Mouse (Mus musculus) retina, postnatal 7 days (tissue): Measurements from ENCODE around the gene Flnc.
"Not testable (repeated sequence)": the region's sequence is repeated elsewhere in the genome, so short reads cannot be mapped to it uniquely, and the experiment has no call there.

ENCODE experiments used
- DNase-seq: peaks from one replicate; pipeline ENCODE4 v3.0.0-alpha.2; 2012; ENCODE audit warnings: low read depth, low spot score

The Flnc gene

DNA sequence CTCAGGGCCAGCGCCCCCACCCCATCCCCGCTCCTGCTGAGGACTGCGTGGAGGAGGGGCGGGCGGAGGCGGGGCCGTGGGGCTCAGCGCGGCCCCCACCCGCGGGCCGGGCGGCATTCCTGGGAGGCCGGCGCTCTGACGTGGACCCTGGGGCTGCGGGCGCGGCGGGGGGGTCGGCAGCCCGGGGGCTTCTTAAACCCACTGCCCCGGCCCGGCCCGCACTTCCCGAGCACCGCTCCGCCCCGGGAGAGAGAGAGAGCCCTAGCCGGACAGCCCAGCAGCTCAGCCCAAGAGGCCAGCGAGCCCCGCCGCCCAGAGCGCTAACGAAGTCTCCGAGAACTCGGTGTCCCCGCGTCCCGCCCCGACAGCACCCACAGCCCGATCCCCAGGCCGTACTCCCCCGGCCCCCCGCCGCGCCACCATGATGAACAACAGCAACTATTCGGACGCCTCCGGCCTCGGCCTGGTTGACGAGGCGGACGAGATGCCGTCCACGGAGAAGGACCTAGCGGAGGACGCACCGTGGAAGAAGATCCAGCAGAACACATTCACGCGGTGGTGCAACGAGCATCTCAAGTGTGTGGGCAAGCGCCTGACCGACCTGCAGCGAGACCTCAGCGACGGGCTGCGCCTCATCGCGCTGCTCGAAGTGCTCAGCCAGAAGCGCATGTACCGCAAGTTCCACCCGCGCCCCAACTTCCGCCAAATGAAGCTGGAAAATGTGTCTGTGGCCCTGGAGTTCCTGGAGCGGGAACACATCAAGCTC lies at the start of gene Flnc:
Flnc (plus strand) TSS at position 219 of the 766 bp plus-strand sequence.
- DNase-seq: no peak

DNA sequence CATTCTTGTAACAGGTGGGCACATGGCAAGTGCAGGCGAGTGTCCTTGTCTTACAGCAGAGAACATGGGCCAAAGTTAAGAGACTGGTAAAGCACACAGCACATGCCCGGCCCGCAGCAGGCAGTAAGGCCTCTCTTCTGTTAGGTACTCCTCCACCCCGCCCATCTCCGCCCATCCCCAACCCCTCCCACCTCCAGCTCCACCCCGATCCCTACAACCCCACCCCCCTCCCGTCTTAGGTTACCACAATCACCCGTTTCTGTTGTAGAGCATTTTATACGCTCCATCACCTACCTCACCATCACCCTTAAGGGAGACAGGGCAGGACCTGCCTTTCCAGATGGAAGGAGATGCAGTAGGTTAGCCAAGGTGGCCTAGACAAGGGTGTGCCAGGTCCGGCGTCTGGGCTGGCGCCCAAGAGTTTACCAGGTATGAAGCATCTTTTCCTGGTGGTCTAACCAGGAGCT lies 45.0 kb upstream of the Flnc start, which contains the start of gene Opn1sw:
Opn1sw (minus strand) TSS at position 417 of the 467 bp plus-strand sequence.
- no peak for DNase-seq

DNA sequence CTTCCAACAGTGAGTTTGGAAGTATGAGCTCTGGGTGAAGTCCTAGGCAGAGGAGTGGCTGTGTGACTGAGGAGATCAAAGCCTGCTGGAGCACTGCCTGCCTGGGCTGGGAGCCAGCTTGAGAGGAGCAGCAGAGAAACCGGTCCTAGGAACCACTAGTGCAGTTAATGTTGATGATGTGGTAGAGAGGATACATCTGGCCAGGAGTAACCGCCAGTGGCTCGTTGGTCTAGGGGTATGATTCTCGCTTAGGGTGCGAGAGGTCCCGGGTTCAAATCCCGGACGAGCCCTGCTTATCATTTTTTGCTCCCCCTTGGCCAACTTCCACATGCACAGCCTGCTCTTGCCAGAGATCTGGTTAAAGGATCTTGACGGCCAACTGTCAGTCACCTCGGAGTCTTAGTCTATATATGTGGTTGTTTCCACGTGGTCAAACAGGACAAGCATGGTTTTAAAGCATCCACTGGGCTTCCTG lies 44.4 kb upstream of the Flnc start:
- DNase-seq: no peak

DNA sequence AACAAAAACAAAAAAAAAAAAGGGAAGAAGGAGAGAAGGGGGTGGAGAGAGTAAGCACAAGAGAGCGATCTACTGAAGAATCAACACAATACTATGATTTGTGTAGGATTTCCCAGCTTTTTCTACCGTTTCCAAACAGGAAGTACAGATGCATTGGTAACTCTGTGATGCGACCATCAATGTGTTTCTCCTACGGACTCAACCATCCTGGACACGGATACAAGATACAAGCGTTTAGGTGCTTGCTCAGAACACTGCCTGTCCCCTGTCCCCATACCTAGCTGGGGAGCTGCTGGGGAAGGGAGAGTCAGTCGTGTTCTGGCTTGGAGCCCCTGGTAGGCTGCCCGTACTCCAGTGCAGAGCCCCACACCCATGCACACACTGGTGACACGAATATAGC lies 43.6 kb upstream of the Flnc start:
- DNase-seq: no peak

DNA sequence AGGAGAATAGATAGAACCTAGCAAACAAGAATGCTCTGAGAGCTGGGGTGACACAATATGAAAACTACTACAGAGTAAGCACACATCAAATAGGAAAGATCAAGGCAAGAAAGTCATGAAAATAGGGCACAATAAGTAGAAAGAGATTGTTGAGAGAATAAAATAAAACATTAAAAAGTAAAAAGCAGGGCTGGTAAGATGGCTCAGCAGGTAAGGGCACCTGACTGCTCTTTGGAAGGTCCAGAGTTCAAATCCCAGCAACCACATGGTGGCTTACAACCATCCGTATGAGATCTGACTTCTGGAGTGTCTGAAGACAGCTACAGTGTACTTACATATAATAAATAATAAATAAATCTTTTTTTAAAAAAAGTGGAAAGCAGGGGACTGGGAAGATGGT lies 42.6 kb upstream of the Flnc start:
- DNase-seq: not testable (repeated sequence)

DNA sequence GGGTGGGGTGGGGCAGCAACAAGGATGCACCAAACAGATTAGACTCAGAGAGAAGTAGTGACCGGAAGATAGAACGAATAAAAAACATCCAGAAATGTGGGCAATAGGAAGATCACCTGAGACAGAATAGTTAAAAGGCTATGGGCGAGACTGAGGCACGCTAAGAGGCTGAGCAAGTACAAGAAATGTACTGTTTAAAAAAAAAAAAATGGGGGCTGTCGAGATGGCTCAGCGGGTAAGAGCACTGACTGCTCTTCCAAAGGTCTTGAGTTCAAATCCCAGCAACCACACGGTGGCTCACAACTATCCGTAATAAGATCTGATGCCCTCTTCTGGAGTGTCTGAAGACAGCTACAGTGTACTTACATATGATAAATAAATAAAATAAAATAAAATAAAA lies 41.8 kb upstream of the Flnc start:
- DNase-seq: not testable (repeated sequence)

DNA sequence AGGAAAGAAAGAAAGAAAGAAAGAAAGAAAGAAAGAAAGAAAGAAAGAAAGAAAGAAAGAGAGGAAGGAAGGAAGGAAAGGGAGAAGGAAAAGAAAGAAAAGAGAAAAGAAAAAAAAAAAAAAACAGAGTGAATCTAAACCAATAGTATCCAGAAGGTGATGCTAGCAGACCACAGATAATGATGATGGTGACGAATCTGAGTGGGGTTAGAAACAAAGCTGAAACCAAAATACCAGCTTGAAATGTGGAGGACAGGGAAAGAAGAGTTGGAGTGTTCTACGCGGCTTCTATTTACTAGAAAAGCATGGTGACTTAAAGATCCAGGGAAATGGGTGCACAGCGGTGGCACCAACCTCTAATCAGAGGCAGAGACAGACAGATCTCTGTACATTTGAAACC lies 41.3 kb upstream of the Flnc start:
- DNase-seq: no peak

DNA sequence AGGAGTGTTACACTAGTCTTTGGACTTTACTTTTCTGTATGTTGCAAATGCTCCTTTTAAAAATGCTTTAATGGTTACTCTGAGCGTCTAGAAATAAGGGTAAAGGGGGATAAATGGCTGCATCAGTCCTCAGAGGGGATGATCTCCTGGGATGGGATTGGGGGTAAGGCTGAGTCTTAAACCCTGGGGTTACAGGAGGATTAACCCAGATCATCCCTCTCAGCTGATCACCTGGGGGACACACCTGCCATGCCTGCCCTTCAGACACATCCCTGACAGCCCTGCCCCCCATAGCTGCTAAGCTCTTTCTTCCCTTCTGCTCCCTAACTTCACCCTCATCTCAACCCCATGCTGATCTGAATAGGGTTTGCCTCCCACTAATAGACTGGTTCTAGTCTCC lies 38.8 kb upstream of the Flnc start:
- peak; percentile 69 for DNase-seq

DNA sequence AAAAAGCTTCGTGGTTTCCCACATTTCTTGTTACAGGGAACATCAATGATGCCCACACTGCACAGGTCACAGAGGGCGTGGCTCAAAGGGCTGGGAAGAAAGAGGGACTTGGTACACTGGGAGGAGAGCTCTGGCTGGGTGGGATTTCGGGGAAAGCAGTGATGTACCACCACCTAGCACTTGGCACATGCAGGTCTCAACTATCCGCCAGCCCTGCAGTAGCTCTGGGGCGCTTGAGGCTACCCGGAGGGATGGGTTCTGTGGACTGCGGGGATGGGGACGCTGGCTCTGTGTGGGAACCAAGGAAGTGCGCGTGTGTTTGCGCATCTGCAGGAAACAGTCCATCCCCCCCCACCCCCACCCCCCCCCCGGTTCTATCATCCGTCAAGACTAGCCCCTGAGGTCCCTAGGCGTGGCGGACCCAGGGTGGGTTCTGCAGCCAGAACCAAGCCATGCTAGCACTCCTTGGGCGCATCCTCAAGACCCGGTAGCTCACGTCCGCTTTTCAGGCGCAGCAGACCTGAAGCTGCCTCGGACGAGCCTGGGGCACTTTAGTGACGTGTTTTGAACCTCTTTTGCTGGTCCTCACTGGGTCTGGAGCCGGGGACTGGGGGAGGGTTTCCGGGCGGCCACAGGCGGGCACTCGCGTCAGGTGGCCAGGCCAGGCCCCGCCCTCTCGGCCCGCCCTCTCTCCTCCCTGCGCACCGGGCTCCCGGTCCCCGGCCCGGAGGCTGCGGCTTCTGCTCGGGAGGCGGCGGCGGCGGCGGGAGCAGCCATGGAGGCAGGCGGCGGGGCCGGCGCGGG lies 36.9 kb upstream of the Flnc start, which contains the start of gene Ccdc136:
Ccdc136 (plus strand) TSS at position 400 of the 804 bp plus-strand sequence.
- DNase-seq: peak; percentile 38

DNA sequence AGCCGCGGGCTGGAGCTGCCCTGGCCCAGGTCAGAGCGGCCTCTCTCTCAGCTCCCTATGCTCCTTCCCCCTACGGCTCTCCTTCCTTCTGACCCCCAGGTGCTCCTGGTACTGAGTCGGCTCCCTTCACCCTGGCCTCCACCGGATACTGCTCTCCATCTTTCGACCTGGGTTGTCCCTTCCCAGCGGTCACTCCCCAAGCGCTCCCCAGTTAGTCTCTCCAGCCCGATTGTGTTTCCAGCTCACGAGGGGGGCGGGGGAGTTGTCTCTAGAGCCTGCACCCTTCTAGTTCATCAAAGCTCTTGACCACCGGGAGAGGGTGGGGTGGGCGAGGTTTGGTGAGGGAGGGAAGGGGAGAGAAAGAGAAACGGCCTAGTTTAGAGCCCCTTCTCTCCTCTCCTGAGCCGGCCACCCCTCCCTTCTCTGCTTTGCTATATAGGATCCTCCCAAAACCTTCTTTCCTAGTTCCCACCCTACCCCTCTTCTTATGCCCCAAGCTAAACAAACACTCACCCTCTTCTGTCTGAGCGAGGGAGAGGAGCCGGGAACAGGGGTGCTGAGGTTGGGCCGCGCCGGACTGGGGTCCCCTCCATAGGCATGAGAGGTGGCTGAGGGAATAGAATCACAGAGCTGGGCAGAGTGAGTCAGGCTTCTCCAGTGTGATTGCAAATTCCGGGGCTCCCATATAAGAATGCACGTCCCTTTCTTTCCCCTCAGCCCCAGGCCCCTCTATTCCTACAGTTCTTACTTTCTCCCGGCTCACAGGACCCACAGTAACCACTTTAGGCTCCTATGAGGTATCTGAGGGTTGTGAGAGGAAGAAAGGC lies 36.1 kb upstream of the Flnc start:
- no peak for DNase-seq

DNA sequence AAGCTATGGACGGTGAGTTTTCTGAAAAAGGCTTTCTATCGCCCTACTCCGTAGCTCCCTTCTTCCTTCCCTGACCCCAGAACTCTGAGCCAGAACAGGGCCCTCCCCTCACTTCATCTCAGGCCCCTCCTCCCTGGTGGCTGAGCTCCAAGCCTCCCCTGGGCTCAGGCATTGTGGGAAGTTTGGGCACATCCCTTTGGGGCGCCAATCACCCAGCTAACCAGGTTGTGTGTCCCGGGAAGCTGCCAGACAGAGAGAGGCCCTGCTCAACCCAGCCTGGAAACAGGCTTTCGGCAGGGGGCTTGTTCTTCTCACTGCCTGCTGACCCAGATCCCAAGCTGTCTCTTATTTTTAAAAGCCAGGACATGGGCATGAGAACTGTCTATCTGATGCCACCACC lies 35.5 kb upstream of the Flnc start:
- no peak for DNase-seq

DNA sequence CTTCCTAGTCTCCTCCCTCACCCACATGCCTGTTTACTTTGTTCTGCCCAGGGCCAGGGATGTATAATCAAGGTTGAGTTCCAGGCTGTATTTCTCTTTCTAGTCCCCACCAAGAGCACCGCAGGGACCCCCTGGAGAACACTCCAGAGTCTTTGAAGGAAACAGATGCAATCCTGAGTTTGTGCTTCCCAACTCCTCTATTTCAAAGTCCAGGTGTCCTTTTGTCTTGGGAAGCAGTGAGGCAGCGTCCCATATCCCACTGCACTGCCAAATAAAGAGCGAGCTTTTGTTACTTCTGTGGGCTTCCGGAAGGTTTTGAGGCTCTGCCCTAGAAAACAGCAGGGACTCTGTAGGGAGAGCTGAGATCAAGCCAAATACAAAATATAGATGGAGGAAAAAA lies 33.2 kb upstream of the Flnc start:
- no peak for DNase-seq

DNA sequence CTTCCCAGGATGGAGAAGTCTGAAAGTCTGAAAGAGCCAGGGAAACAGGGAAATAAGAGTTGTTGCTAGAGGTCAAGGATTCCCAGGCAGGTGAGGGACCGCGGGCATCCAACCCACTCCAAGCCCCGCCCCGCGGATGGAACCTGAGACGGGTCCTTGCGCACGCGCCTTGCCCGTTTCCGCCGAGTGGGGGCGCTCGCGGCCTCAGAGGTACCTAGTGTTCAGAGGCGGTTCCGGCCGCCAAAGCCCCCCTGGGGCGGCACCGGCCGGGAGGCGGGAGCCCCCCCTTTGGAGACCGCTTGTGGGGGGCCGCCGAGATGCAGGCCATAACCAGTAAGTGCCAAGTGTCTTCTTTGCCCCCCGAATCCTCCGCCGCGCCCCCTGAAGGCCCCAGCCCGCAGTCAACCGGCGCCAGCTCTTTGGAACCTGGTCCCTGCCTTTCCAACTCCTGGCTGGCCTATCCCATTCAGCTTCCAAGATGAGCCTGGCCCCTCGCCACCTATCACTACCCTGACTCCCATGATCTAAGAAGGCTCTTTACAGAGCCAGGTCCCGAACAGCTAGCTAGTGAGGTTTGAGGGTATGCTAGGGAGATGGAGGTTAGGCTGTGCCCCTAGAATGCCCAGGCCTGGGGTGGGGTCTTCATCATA lies 30.2 kb upstream of the Flnc start:
- no peak for DNase-seq

DNA sequence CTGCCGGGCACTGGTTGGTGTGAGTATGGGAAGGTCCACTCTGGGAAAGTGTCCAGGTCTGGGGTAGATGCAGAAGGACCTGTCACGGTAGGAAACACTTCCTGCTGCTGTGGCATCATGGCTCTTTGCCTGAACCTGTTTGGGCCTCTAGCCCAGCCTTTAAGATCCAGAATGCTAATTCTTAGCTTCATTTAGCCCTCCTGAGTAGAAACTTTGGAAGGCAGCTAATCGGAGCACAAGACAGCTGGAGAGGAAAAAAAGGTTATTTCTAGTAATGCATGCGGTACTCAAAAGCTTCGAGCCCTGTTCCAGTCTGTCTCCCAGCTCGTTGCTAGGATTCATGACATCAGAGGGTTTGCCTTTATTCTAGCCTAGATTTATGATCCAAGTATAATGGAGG lies 26.6 kb upstream of the Flnc start:
- no peak for DNase-seq

DNA sequence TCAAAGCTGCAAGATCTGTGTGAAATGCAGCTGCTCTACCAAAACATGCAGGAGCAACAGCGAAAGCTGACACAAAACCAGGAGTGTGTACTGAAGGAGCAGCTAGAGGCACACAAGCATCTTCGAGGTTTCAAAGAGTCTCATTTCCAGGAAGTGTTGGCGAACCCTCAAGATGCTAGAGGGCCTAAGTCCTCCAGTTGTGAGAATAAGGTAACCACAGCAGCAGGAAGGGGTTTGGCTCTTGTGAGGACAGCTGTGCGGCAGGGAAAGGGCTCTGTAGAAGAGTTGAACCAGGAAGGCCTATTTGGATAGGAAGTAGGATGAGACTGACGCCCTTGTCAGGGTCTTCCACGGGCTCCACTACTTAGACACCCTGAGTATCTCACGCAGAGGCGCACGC lies 17.6 kb upstream of the Flnc start:
- no peak for DNase-seq

DNA sequence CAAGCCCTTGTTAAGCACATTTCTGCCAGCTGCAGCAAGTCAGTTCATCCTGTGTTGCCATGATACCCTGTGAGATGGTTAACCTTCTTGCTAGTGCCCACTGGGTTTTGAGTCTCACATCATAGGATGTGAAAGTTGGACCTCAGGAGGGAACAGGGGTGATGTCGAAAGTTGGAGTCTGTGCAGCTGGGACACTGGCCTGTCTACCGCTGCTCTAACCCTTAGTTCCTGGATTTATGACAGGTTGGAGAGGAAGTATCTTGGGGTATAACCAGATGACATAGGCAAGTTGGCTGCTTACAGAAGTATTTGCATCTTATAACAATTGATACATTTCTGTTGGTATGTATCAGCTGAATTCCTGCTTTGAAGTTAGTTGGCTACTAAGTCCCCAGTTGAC lies 12.5 kb upstream of the Flnc start:
- no peak for DNase-seq

DNA sequence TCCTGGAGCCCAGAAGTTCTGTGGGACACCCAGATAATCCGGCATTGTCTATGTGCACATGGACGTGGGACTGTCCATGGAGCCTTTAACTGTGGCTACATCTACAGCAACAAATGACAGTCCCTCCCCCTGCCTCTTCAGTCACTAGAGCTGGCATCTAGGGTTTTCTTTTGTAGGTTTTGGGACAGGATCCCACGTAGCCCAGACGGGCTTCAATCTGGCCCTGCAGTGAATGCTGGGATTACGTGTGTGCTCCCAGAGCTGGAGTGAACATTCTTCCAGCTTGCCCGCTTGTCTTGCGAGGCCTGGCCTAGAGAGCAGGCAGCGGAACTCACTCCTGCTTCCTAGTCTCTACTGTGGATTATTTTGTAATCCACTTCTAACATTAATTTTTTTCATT lies 7.9 kb upstream of the Flnc start:
- DNase-seq: no peak

DNA sequence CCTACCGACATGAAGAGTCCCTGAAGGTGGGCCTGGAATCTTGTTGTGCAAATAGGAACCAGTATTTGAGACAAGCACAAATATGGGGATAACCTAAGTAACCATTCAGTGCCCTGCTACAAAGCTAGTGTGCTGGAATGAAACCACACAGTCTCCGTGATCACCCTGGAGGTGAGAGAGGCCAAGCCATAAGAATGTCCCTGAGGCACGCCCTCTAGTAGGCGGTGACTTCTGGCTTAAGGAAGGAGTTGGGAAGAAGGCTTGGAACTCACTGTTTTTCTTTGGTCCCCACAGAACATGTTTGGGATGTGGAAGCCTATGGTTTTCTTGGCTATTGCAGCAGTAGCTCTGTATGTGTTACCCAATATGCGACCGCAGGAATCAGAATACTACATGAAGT lies 6.7 kb upstream of the Flnc start:
- no peak for DNase-seq

DNA sequence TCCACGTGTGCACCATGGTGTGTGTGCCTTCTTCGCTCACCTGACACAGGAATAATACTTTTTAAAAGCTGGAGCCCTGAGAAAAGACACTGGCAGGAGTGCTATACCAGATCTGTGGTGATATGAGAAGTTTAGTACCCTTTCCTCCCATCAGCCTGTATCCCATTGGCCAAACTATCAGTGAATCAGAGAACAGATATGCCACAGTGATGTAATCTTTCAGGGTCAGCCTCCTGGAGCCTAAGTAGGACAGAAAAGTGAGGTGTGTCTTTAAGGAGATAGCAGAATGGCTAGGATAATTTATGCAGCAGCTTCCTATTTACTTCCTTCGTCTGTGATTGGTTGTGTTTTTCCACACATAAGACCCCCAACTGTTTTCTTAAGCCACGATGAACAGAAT lies 4.9 kb upstream of the Flnc start:
- DNase-seq: no peak

DNA sequence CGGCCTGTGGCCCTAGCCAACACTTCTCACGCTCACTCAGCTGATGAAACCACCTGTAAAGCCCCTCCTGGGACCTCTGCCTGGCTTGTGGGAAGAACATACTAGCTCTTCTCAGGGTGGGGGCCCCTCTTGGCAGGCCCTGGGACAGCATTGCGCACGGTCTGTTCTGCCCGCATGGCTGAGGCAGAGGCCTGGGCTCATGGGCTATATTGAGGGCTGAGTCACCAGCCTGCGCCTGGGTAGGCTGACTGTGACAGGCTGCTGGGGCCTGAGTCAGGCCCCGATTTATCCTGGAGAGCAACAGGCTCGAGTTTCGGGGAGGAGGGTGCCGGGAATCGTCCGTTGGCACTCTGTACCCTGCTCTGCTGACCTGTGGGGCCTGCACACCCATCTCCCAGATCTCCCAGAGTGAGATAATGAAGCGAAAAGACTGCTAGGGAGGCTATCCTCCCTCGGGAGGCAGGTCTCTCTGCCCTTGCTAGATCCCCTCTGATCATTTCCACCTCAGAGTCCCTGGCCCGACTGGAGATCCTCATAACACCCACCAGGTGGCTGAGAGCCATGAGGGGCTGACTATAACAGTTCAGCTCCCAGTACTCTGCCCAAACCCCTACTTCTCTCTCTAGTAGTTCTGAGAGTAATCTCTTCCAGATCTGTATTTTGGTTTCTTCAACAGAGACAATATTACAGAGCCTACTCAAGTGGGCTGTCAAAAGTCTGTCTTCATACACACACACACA lies 2.2 kb upstream of the Flnc start:
- DNase-seq: no peak

DNA sequence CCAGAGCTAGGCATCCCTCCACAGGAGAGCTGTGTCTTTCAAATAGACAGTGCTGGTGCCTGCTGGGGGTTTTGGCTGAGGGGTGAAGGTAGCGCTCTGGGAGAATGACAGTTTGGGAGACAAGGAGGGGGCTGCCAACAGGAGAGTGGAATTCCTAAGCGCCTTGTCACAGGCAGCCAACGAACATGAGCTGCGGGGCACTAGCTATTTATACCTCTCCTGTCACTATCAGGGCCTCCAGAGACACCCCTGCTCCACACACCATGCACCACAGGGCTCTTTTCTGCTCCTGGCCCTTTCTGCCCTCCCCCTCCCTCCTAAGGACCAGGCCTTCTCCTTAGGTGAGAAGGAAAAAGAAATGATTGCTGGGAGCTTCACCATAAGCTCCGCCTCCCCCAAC lies 1.6 kb upstream of the Flnc start:
- no peak for DNase-seq
